Mouse (Mus musculus) right cerebral cortex, adult 2 months (tissue): ENCODE data around the gene Emc4.
A peak's percentile ranks its signal among the peaks of the same experiment; 100 is the strongest.

Source experiments
- DNase-seq, 2 experiments: peaks; one replicate each; pipeline ENCODE4 v3.0.0; 2021 to 2022; ENCODE audit warnings: low spot score in 2 of 2

Emc4 gene

GRCm38 (mm10) chr2:112367726-112368673, at the start of gene Emc4:
Gene Emc4 (minus strand): TSS chr2:112368027.
- DNase-seq: peak; percentile 97

GRCm38 (mm10) chr2:112407030-112407429, 39.2 kb upstream of the Emc4 start:
- no peak for DNase-seq

GRCm38 (mm10) chr2:112396649-112397048, 28.8 kb upstream of the Emc4 start:
- DNase-seq: no peak

GRCm38 (mm10) chr2:112393958-112394357, 26.1 kb upstream of the Emc4 start:
- DNase-seq: no peak

- no peak for DNase-seq
Measured at GRCm38 (mm10) chr2:112392689-112393088, 24.9 kb upstream of the Emc4 start.

- no peak for DNase-seq
Measured at GRCm38 (mm10) chr2:112391346-112392000, 23.6 kb upstream of the Emc4 start.

GRCm38 (mm10) chr2:112390843-112391242, 23.0 kb upstream of the Emc4 start:
- DNase-seq: no peak

GRCm38 (mm10) chr2:112381219-112381618, 13.4 kb upstream of the Emc4 start:
- no peak for DNase-seq

- no peak for DNase-seq
Measured at GRCm38 (mm10) chr2:112380131-112380530, 12.3 kb upstream of the Emc4 start.

GRCm38 (mm10) chr2:112378973-112379898, 11.4 kb upstream of the Emc4 start, which contains the start of gene Katnbl1:
Gene Katnbl1 (plus strand): TSS chr2:112379211.
- DNase-seq: peak; percentile 87 to 88

- no peak for DNase-seq
Measured at GRCm38 (mm10) chr2:112374610-112375009, 6.8 kb upstream of the Emc4 start.

- no peak for DNase-seq
Measured at GRCm38 (mm10) chr2:112373141-112373540, 5.3 kb upstream of the Emc4 start.

GRCm38 (mm10) chr2:112369941-112370340, 2.1 kb upstream of the Emc4 start:
- no peak for DNase-seq

GRCm38 (mm10) chr2:112367222-112367621, 605 bp downstream of the Emc4 start:
- DNase-seq: no peak

- no peak for DNase-seq
Measured at GRCm38 (mm10) chr2:112360781-112361169, 7.1 kb downstream of the Emc4 start.

- no peak for DNase-seq
Measured at GRCm38 (mm10) chr2:112360012-112360780, 7.6 kb downstream of the Emc4 start.

GRCm38 (mm10) chr2:112359611-112360010, 8.2 kb downstream of the Emc4 start:
- DNase-seq: peak in 1 of 2 experiments; percentile 24

- no peak for DNase-seq
Measured at GRCm38 (mm10) chr2:112353685-112354455, 14.0 kb downstream of the Emc4 start.

- no peak for DNase-seq
Measured at GRCm38 (mm10) chr2:112348246-112348645, 19.6 kb downstream of the Emc4 start.

- DNase-seq: no peak
Measured at GRCm38 (mm10) chr2:112341117-112341516, 26.7 kb downstream of the Emc4 start.
